ENCODE assay signal across 9 mouse cellular contexts in genomic region chr12:85475920-85476828, GRCm38 (mm10). TPM values are rescaled to one million over a fixed set of nuclear protein-coding genes. Genes with fewer than 3 reads are reported as not detected.
DNase-seq lines count a peak whose midpoint lies in the region; ATAC-seq lines count a peak whose summit lies in the region.
"Had no signal": no experiment of that assay in that cellular context is flagged by ENCODE, and none has a peak within 500 bp of the region (broad histone marks: within the 10 kb centered on the region; RNA-seq: fewer than 3 reads in every experiment).

No protein-coding gene starts in this region.

- H3K9ac ChIP-seq in liver, embryonic 11.5 days (ENCODE audit: low read depth, low read length) = no peak overlapping the region
- no peak overlapping the region for H3K9ac ChIP-seq in hindbrain, embryonic 16.5 days (ENCODE audit: low read depth, low read length)

- peaks cover 31% of the 10 kb centered on the region for H3K4me1 ChIP-seq in liver, embryonic 11.5 days (replicated peaks; ENCODE audit: control insufficient read depth, insufficient read depth, low read length)
- H3K4me1 ChIP-seq in hindbrain, embryonic 16.5 days (ENCODE audit: control insufficient read depth, insufficient read depth, low read depth, low read length) = peaks cover 25% of the 10 kb centered on the region

- H3K4me3 ChIP-seq in liver, embryonic 11.5 days (ENCODE audit: low read depth, low read length) = no peak overlapping the region
- peak overlapping the region; percentile 42 for H3K4me3 ChIP-seq in hindbrain, embryonic 16.5 days (ENCODE audit: low read length)

- H3K36me3 ChIP-seq in liver, embryonic 11.5 days (ENCODE audit: control insufficient read depth, insufficient read depth, low read length) = no peaks in the 10 kb centered on the region
- H3K36me3 ChIP-seq in hindbrain, embryonic 16.5 days (ENCODE audit: control insufficient read depth, insufficient read depth, low read length) = no peaks in the 10 kb centered on the region

- no peak overlapping the region for H3K27ac ChIP-seq in liver, embryonic 11.5 days (ENCODE audit: low read depth, low read length)
- no peak overlapping the region for H3K27ac ChIP-seq in hindbrain, embryonic 16.5 days (ENCODE audit: low read depth, low read length)

- no peak for ATAC-seq in CD4-positive, CD25-positive, alpha-beta regulatory T cell, adult 4 months
- no peak for ATAC-seq in liver, embryonic 11.5 days (replicated peaks; ENCODE audit: low FRiP score)
- no peak for ATAC-seq in hindbrain, embryonic 16.5 days

- 0 out of 2 replicates have a peak overlapping the region, but pooled peaks have one; percentile 1 for H3K4me2 ChIP-seq in liver, embryonic 11.5 days
- H3K4me2 ChIP-seq in hindbrain, embryonic 16.5 days (ENCODE audit: low read length) = peak overlapping the region; percentile 96; the same call in 1 of the 2 replicates

- 63% methylated on average over 23 of the region's 23 CpGs for WGBS in liver, embryonic 11.5 days
- 42% methylated on average over 23 of the region's 23 CpGs for WGBS in hindbrain, embryonic 16.5 days

- no peaks in the 10 kb centered on the region for H3K9me3 ChIP-seq in liver, embryonic 11.5 days (ENCODE audit: control insufficient read depth, low read length)
- no peaks in the 10 kb centered on the region for H3K9me3 ChIP-seq in hindbrain, embryonic 16.5 days (ENCODE audit: control insufficient read depth, low read length)

- peak; percentile 64 for DNase-seq in CD4-positive, CD25-positive, alpha-beta regulatory T cell, adult 2 months (ENCODE audit: low read depth, low spot score)
- DNase-seq in liver, embryonic 11.5 days (ENCODE audit: low spot score) = no peak
- DNase-seq in liver = no peak
- peak; percentile 63 for DNase-seq in naive thymus-derived CD4-positive, alpha-beta T cell, adult 2 months (ENCODE audit: low read depth)
- no peak for DNase-seq in left cerebral cortex, postnatal 14 days (ENCODE audit: low spot score in 2 of 2)
- DNase-seq in frontal cortex, adult 2 months (ENCODE audit: extremely low spot score in 1 of 2, low spot score in 1 of 2) = no peak
- DNase-seq: cerebellum, postnatal 25 days had no signal

- H3K27me3 ChIP-seq in liver, embryonic 11.5 days (replicated peaks; ENCODE audit: control insufficient read depth, insufficient read depth, low read length) = peaks cover 46% of the 10 kb centered on the region
- peaks cover 11% of the 10 kb centered on the region for H3K27me3 ChIP-seq in hindbrain, embryonic 16.5 days (replicated peaks; ENCODE audit: control insufficient read depth, insufficient read depth, low read length)

- intact Hi-C loops in left cerebral cortex, postnatal 14 days (cut with DNase I) = no loop called here

RNA-seq across cellular contexts. Expression of gene Fos, which starts 2.5 kb away (rescaled TPM):
- 10 to 100 TPM; 11.3 to 39.0 TPM for polyA plus RNA-seq in CD4-positive, CD25-positive, alpha-beta regulatory T cell, adult 4 months (2017; shearing (Covaris generic))
- 1.3 and 1.6 TPM in 2 replicates for polyA plus RNA-seq in liver, embryonic 11.5 days (2014; fragmentation: Nextera tagmentation; extraction: Ambion mirVana)
- polyA plus RNA-seq in hindbrain, embryonic 16.5 days (2015; fragmentation: Nextera tagmentation; extraction: Ambion mirVana) = 3.9 and 4.3 TPM in 2 replicates
- 10 to 100 TPM; 31.1 to 40.8 TPM for total RNA-seq in left cerebral cortex, postnatal 14 days (2021)
- 38.0 and 106 TPM in 2 replicates for polyA plus RNA-seq in frontal cortex, adult 2 months (2012; rRNA removed)

Comparison
In these comparisons a context has a peak if more than half of its experiments do, and no peak if none do; other contexts are left out.
1. DNase-seq: peak in CD4-positive, CD25-positive, alpha-beta regulatory T cell, adult 2 months (single experiment) and naive thymus-derived CD4-positive, alpha-beta T cell, adult 2 months (single experiment); none in liver, embryonic 11.5 days (single experiment), liver (single experiment), left cerebral cortex, postnatal 14 days (0 of 2) and frontal cortex, adult 2 months (0 of 2).